Mouse (Mus musculus) intestine, postnatal 0 days (tissue): Measurements from ENCODE around the gene Slc31a2. TPM values are rescaled to one million over a fixed set of nuclear protein-coding genes. Genes with fewer than 3 reads are reported as not detected.

Source experiments
- ATAC-seq: fragments of 200-750 bp; cut with Nextera tagmentation; 2 replicates; pipeline ENCODE4 v1.8.0; 2017; ENCODE audit warnings: mild to moderate bottlenecking, moderate TSS enrichment, moderate library complexity
- H3K27ac ChIP-seq: fragments of 300-500 bp; sonication (generic); 2 replicates; pipeline ENCODE4 v1.5.1; 2014; ENCODE audit warnings: mild to moderate bottlenecking, low read depth, low read length, moderate library complexity
- H3K27me3 ChIP-seq: fragments of 300-500 bp; sonication (generic); replicated peaks from 2 replicates; pipeline ENCODE4 v1.6.1; 2014; ENCODE audit warnings: low read length, mixed read lengths; ENCODE audit not compliant: control insufficient read depth, insufficient read depth
- H3K36me3 ChIP-seq: fragments of 300-500 bp; sonication (generic); 2 replicates; pipeline ENCODE4 v1.6.1; 2014; ENCODE audit warnings: mild to moderate bottlenecking, moderate library complexity; ENCODE audit not compliant: control insufficient read depth, insufficient read depth
- H3K4me1 ChIP-seq: fragments of 300-500 bp; sonication (generic); replicated peaks from 2 replicates; pipeline ENCODE4 v1.6.1; 2014; ENCODE audit warnings: antibody characterized with exemption, low read length, mixed read lengths; ENCODE audit not compliant: control insufficient read depth, insufficient read depth
- H3K4me2 ChIP-seq: fragments of 300-500 bp; sonication (generic); replicated peaks from 2 replicates; pipeline ENCODE4 v1.6.1; 2014; ENCODE audit warnings: low read depth, mild to moderate bottlenecking, moderate library complexity
- H3K4me3 ChIP-seq: fragments of 300-500 bp; sonication (generic); 2 replicates; pipeline ENCODE4 v1.5.1; 2014; ENCODE audit warnings: low read depth, low read length
- H3K9ac ChIP-seq: fragments of 300-500 bp; sonication (generic); 2 replicates; pipeline ENCODE4 v1.6.1; 2014; ENCODE audit warnings: mild to moderate bottlenecking, low read depth, low read length
- H3K9me3 ChIP-seq: fragments of 300-500 bp; sonication (generic); 2 replicates; pipeline ENCODE4 v1.6.1; 2016; ENCODE audit warnings: mixed run types; ENCODE audit not compliant: control insufficient read depth
- CTCF ChIP-seq: sonication (generic); IDR thresholded peaks from 2 replicates; pipeline ENCODE4 v1.5.1; 2016; ENCODE audit warnings: low read depth, mild to moderate bottlenecking, control low read depth, antibody characterized with exemption, moderate library complexity
- WGBS: fragments of 180-500 bp; shearing (Covaris S2); extraction: QIAGEN DNeasy Blood & Tissue Kit; methylation state at CpG from one replicate; pipeline ENCODE4 v1.1.7; 2014; 5-methylcytosine and 5-hydroxymethylcytosine counted together
- polyA plus RNA-seq: library from polyadenylated mRNA; unstranded; fragments of >200 nt; fragmentation: Nextera tagmentation; extraction: Ambion mirVana; gene quantifications from 2 replicates; pipeline ENCODE4 v1.2.1, GENCODE M21; 2015

The Slc31a2 gene
- polyA plus RNA-seq, 1 experiment from 2014 or later, result 16.1 TPM

DNA sequence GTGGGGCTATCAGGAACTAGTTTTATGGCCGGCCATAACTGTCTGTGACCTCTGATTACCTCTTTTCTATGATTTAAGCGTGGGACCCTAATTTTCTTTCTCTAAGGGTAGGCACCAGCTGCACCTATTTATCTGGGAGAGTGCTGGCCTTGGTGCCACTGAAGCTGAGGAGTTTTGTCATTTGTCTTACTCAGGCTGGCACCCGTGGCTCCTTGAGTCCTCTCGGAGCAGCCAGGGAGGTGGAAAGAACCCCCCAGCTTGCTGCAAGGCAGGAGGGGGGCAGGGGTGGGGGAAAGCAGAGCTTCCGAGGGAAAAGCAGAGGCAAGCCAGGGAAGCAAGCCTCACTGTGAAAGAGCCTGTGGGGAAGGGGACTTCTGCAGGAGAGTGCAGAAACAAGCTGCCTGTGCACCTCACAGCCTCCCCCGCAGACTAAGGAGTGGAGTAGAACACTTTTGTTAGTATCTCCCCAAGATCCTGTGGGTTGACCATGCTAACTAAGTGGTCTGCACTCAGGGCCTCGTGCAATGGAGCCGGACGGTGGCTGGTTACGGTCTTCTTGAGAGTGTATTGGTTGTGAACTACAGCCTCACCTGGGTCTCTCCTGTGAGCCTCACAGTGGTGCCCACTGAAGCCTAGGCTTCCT, 31.0 kb downstream of the Slc31a2 start:
- ATAC-seq, result no peak
- Histone ChIP-seq H3K9me3 (no peaks in the 10 kb centered on the region), H3K27me3 (no peaks in the 10 kb centered on the region), H3K9ac (no peak overlapping the region), H3K4me3 (no peak overlapping the region), H3K4me2 (no peak overlapping the region), H3K36me3 (peaks cover 27% of the 10 kb centered on the region), H3K4me1 (no peaks in the 10 kb centered on the region), H3K27ac (no peak overlapping the region)
- WGBS, result 55% methylated on average over 10 of the region's 10 CpGs
- TF ChIP-seq CTCF, result no peak

DNA sequence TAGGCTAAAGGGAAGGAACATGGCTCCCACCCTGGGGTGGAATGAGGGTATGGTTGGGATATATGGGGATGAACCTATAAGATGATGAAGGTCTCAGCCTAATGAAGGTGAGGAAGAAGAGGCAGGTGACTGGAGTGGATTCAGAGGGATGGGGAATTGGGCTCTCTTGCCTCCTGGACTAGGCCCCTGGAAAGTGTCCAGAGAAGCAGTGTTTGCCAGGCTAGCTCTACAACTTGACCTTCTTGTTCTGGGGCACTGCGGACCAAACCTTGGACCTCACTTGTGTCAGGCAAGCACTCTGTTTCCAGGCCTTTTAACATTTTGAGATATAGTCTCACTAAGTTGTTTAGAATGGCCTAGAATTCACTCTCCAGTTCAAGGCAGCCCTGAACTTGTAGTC, 32.4 kb downstream of the Slc31a2 start:
- Histone ChIP-seq H3K27me3 (no peaks in the 10 kb centered on the region), H3K9ac (no peak overlapping the region), H3K4me3 (no peak overlapping the region), H3K27ac (no peak overlapping the region), H3K36me3 (peaks cover 39% of the 10 kb centered on the region), H3K4me1 (no peaks in the 10 kb centered on the region), H3K9me3 (no peaks in the 10 kb centered on the region), H3K4me2 (no peak overlapping the region)
- no peak for TF ChIP-seq CTCF
- ATAC-seq, result no peak
- WGBS, result 94% methylated on average over 1 of the region's 1 CpGs

DNA sequence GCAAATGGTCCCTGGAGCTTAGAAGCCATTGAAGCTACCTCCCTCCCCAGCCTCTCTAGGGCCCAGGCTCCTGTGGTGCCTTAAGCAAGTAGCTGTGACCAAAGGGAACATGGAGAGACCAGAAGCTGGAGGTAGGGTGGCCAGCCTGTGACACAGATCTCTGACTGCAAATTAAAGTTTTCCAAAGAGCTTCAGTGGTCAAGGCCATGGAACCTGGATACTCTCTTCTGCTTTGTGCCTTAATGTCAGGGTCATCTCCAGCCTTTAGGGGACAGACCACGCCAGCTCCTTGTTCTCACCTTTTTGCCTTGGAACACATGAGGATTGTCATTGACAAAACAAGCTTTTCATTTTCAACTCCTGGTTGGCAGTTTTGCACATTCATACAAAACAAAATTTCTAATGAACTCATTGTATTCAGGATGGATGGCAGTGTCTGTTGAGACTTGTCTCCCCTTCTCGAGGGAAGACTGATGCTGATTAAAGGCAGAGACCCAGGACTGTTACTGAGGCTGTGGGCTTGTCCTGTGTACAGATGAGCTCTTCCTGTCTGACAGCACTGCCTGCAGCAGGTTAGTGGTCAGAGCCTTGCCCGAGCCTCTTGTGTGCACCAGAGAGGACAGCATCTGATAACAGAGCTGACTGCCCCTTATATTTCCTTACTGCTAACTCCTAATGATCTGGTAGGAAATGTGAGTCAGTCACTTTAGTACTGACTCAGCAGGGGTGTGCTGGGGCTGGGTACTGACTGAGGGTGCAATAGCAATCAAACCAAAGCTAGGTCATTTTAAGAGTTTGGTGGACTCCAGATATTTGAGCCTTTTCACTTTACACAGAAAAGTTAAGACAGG, 35.1 kb downstream of the Slc31a2 start:
- no peak for TF ChIP-seq CTCF
- no peaks in the 10 kb centered on the region for H3K27me3 ChIP-seq
- H3K36me3 ChIP-seq, result peaks cover 66% of the 10 kb centered on the region
- H3K4me1 ChIP-seq, result no peaks in the 10 kb centered on the region
- 73% methylated on average over 3 of the region's 3 CpGs for WGBS
- H3K27ac ChIP-seq, result no peak overlapping the region
- no peak overlapping the region for H3K4me2 ChIP-seq
- no peaks in the 10 kb centered on the region for H3K9me3 ChIP-seq
- no peak for ATAC-seq
- H3K9ac ChIP-seq, result no peak overlapping the region
- no peak overlapping the region for H3K4me3 ChIP-seq

DNA sequence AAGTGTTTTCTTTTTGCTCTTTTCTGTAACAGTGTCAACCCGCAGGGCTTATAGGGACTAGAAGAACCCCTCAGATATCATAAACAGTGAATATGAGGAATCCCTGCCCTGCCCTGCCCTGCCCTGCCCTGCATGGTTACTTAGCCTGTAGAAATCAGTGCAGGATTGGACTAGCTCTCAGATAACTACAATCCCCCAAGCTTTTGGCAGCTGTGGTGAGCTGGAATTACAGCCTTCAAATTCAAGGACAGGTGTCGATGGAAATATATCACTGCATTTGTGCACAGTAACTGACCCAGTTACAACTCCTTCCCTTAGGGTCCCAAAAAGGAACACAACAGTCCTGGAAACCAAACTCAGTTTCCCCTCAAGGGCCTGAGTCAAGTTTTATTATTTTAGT, 37.6 kb downstream of the Slc31a2 start:
- peaks cover 78% of the 10 kb centered on the region for H3K36me3 ChIP-seq

DNA sequence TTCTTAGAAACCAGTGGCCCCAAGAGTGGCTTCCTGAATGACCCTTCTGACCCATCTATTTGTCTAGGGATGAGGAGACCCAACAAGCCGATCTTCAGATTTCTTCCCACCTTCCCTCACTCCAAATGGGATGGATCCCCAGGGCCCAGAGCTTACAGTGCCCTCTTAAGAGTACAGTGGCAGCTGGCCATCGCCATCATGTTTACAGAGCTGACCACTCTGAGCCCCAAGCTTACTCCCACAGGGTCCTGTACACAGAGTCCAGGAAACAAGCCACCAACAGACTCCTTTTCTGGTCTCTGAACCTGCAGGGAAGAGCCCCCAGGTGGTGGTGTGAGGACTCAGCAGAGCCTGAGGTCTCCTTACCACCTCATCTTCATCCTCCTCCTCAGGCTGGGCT, 40.4 kb downstream of the Slc31a2 start:
- H3K4me2 ChIP-seq, result no peak overlapping the region
- peaks cover 90% of the 10 kb centered on the region for H3K36me3 ChIP-seq
- ATAC-seq, result no peak

More for the DNA sequence above, 37.6 kb downstream of the Slc31a2 start:
- H3K9me3 ChIP-seq, result no peaks in the 10 kb centered on the region
- no peak overlapping the region for H3K4me2 ChIP-seq
- H3K4me3 ChIP-seq, result no peak overlapping the region
- no peak overlapping the region for H3K9ac ChIP-seq
- no peak for ATAC-seq
- H3K4me1 ChIP-seq, result no peaks in the 10 kb centered on the region
- 87% methylated on average over 2 of the region's 2 CpGs for WGBS
- TF ChIP-seq CTCF, result no peak
- H3K27ac ChIP-seq, result no peak overlapping the region
- no peaks in the 10 kb centered on the region for H3K27me3 ChIP-seq

DNA sequence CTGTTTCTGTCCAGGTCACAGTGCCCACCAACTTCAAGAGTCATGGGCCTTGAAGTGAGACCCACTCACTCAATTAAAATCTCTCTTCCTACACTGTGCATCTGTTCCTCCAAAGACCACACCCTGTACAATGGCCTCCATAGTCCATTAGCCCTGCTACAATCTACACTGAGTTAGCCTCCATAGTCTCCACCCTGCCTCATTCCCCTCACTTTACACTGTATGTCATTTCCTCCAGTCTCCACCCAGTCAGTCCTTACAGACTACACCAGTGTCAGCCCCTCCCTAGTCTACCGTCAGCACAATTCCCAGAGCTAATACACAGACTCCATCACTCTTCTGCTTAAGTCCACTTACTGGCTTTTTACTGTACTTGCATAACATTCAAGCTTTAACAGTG, 40.9 kb downstream of the Slc31a2 start:
- Histone ChIP-seq H3K36me3 (peaks cover 93% of the 10 kb centered on the region), H3K4me3 (no peak overlapping the region), H3K4me2 (no peak overlapping the region), H3K9me3 (no peaks in the 10 kb centered on the region), H3K9ac (no peak overlapping the region), H3K27ac (no peak overlapping the region), H3K27me3 (no peaks in the 10 kb centered on the region), H3K4me1 (no peaks in the 10 kb centered on the region)
- TF ChIP-seq CTCF, result no peak
- WGBS, result 40% methylated on average over 1 of the region's 1 CpGs
- peak; percentile 51; the same call in 1 of the 2 replicates for ATAC-seq

More for the DNA sequence above, 40.4 kb downstream of the Slc31a2 start:
- Histone ChIP-seq H3K9ac (no peak overlapping the region), H3K4me1 (no peaks in the 10 kb centered on the region), H3K27me3 (no peaks in the 10 kb centered on the region), H3K9me3 (no peaks in the 10 kb centered on the region), H3K27ac (no peak overlapping the region), H3K4me3 (no peak overlapping the region)
- 34% methylated on average over 2 of the region's 2 CpGs for WGBS
- TF ChIP-seq CTCF, result no peak
